Mouse (Mus musculus) C2C12 (cell line): ENCODE results near the gene Ppfia1.
A peak's percentile ranks its signal among the peaks of the same experiment; 100 is the strongest.

Experiments used
- CEBPB ChIP-seq: IDR thresholded peaks from one replicate; pipeline ENCODE4 v1.6.1; 2011; ENCODE audit warnings: low read depth, mild to moderate bottlenecking, control low read depth, moderate library complexity
- CTCF ChIP-seq: IDR thresholded peaks from one replicate; pipeline ENCODE4 v1.5.1; 2011; ENCODE audit not compliant: control insufficient read depth, insufficient read depth, insufficient read length
- MYOD1 ChIP-seq: IDR thresholded peaks from one replicate; pipeline ENCODE4 v1.6.1; 2011; ENCODE audit warnings: low read depth; ENCODE audit not compliant: control insufficient read depth, insufficient read length
- MYOG ChIP-seq: IDR thresholded peaks from one replicate; pipeline ENCODE4 v1.6.1; 2011; ENCODE audit not compliant: control insufficient read depth, insufficient read length; ENCODE audit errors: extremely low read depth
- USF1 ChIP-seq: IDR thresholded peaks from one replicate; pipeline ENCODE4 v1.6.1; 2011; ENCODE audit warnings: low read depth, mild to moderate bottlenecking, control low read depth, moderate library complexity

DNA sequence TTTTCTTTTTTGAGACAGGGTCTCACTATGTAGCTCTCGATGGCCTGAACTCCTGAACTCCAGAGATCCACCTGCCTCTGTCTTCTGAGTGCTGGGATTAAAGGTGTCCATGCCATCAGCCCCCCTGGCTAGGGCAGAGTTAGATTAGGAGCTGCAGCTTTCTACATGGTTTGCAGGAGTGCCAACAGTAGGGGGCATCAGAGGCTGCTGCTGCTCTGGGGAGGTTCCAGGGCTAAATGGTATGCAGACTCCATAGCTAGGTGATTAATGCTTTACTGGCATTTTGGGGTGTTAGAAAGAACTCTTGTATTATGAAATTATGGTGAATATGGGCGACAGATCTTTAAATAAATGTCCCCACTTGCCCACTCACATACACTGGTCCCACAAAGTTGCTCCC lies 33.8 kb upstream of the Ppfia1 start:
- no peak for TF ChIP-seq USF1
- TF ChIP-seq MYOD1 = no peak
- TF ChIP-seq CTCF = peak; percentile 66
- no peak for TF ChIP-seq CEBPB
- TF ChIP-seq MYOG = no peak
